Mouse (Mus musculus) forebrain, embryonic 14.5 days (tissue): ENCODE data around the gene Mkln1. TPM values are rescaled to one million over a fixed set of nuclear protein-coding genes. Genes with fewer than 3 reads are reported as not detected.

ENCODE experiments used
- ATAC-seq: fragments of 200-750 bp; cut with Nextera tagmentation; 2 replicates; pipeline ENCODE4 v1.8.0; 2017; ENCODE audit warnings: mild to moderate bottlenecking, moderate library complexity
- DNase-seq: peaks from one replicate; pipeline ENCODE4 v3.0.0-alpha.2; 2015; ENCODE audit warnings: low spot score
- H3K27ac ChIP-seq: fragments of 300-500 bp; sonication (generic); 2 replicates; pipeline ENCODE4 v1.5.1; 2014; ENCODE audit warnings: low read depth, mild to moderate bottlenecking, control low read depth, low read length, moderate library complexity
- H3K27me3 ChIP-seq: fragments of 300-500 bp; sonication (generic); replicated peaks from 2 replicates; pipeline ENCODE4 v1.6.1; 2014; ENCODE audit warnings: low read length, control low read depth, mixed read lengths; ENCODE audit not compliant: control insufficient read depth, insufficient read depth
- H3K36me3 ChIP-seq: fragments of 300-500 bp; sonication (generic); 2 replicates; pipeline ENCODE4 v1.6.1; 2014; ENCODE audit warnings: low read length, control low read depth; ENCODE audit not compliant: control insufficient read depth, insufficient read depth
- H3K4me1 ChIP-seq: fragments of 300-500 bp; sonication (generic); 2 replicates; pipeline ENCODE4 v1.6.1; 2014; ENCODE audit warnings: antibody characterized with exemption, low read length, control low read depth; ENCODE audit not compliant: control insufficient read depth, insufficient read depth
- H3K4me2 ChIP-seq: fragments of 300-500 bp; sonication (generic); 2 replicates; pipeline ENCODE4 v1.6.1; 2014; ENCODE audit warnings: mild to moderate bottlenecking, control low read depth, low read length
- H3K4me3 ChIP-seq: fragments of 300-500 bp; sonication (generic); 2 replicates; pipeline ENCODE4 v1.5.1; 2014; ENCODE audit warnings: low read depth, low read length, control low read depth
- H3K9ac ChIP-seq: fragments of 300-500 bp; sonication (generic); 2 replicates; pipeline ENCODE4 v1.6.1; 2014; ENCODE audit warnings: mild to moderate bottlenecking, low read length, control low read depth, moderate library complexity
- H3K9me3 ChIP-seq: fragments of 300-500 bp; sonication (generic); replicated peaks from 2 replicates; pipeline ENCODE4 v1.6.1; 2016; ENCODE audit warnings: low read length, control low read depth, mixed read lengths; ENCODE audit not compliant: control insufficient read depth
- WGBS: fragments of 180-500 bp; shearing (Covaris S2); extraction: QIAGEN DNeasy Blood & Tissue Kit; methylation state at CpG from one replicate; pipeline ENCODE4 v1.1.7; 2014; 5-methylcytosine and 5-hydroxymethylcytosine counted together
- polyA plus RNA-seq: library from polyadenylated mRNA; unstranded; fragments of >200 nt; fragmentation: Nextera tagmentation; extraction: Ambion mirVana; gene quantifications from 2 replicates; pipeline ENCODE4 v1.2.1, GENCODE M21; 2014

The Mkln1 gene
- polyA plus RNA-seq, 1 experiment from 2014 or later, result 156 TPM

- Histone ChIP-seq H3K36me3 (no peaks in the 10 kb centered on the region), H3K9me3 (no peaks in the 10 kb centered on the region), H3K9ac (no peak overlapping the region), H3K27me3 (no peaks in the 10 kb centered on the region), H3K4me1 (peaks cover 8% of the 10 kb centered on the region), H3K4me2 (no peak overlapping the region), H3K4me3 (no peak overlapping the region), H3K27ac (no peak overlapping the region)
- no peak for ATAC-seq
- WGBS, result 32% methylated on average over 1 of the region's 1 CpGs
- peak; percentile 16 for DNase-seq
These were observed 15.8 kb downstream of the Mkln1 start for GRCm38 (mm10) chr6:31414303-31414702.

DNA sequence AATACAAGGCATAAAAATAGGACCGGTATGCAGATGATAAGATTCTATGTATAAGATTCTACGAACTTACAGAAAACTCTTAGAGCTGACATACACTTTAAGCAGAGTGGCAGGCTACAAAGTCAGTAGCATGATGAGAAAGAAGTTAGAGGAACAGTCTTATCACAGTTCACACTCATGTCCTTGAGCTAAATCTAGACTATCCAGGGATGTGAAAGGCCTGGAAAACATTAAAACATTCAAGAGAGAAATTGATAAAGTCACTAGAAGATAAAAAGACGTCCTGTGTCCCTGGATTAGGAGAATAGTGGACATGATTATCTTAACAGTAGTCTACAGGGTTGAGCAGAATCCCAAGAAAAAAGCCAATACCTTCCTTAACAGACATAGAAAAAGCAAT lies 26.9 kb downstream of the Mkln1 start:
- Histone ChIP-seq H3K27ac (no peak overlapping the region), H3K36me3 (peaks cover 11% of the 10 kb centered on the region), H3K9me3 (no peaks in the 10 kb centered on the region), H3K27me3 (no peaks in the 10 kb centered on the region), H3K9ac (no peak overlapping the region), H3K4me2 (no peak overlapping the region), H3K4me3 (no peak overlapping the region), H3K4me1 (no peaks in the 10 kb centered on the region)
- 90% methylated on average over 3 of the region's 3 CpGs for WGBS
- DNase-seq, result no peak
- ATAC-seq, result no peak

DNA sequence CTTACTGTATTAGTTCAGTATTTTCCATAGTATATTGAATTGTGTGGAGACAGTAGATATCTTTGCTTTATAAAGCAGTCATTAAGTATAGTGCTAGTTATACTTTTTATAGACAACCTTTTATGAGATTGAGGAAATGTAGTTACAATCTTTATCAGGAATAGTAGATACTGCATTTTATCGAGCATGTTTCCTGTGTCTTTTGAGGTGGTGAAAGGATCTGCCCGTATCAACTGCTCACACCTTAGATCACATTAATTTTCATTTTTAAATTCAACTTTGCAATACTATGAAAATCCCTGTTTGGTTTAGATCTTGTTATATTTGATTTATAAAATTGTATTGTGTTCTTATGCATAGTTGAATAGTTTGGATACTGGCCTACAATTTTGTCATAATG lies 38.7 kb downstream of the Mkln1 start:
- 92% methylated on average over 2 of the region's 2 CpGs for WGBS
- Histone ChIP-seq H3K36me3 (peaks cover 16% of the 10 kb centered on the region), H3K4me1 (no peaks in the 10 kb centered on the region), H3K4me3 (no peak overlapping the region), H3K4me2 (no peak overlapping the region), H3K27ac (no peak overlapping the region), H3K9ac (no peak overlapping the region), H3K27me3 (no peaks in the 10 kb centered on the region), H3K9me3 (no peaks in the 10 kb centered on the region)
- DNase-seq (no peak), ATAC-seq (no peak)

GRCm38 (mm10) chr6:31445258-31445657 lies 46.7 kb downstream of the Mkln1 start:
- H3K9me3 ChIP-seq, result no peaks in the 10 kb centered on the region
- H3K27ac ChIP-seq, result no peak overlapping the region
- DNase-seq, result no peak
- H3K4me2 ChIP-seq, result no peak overlapping the region
- 89% methylated on average over 1 of the region's 1 CpGs for WGBS
- H3K4me3 ChIP-seq, result no peak overlapping the region
- no peak for ATAC-seq
- peaks cover 10% of the 10 kb centered on the region for H3K36me3 ChIP-seq
- H3K4me1 ChIP-seq, result no peaks in the 10 kb centered on the region
- H3K27me3 ChIP-seq, result no peaks in the 10 kb centered on the region
- H3K9ac ChIP-seq, result no peak overlapping the region

GRCm38 (mm10) chr6:31453735-31454134 lies 55.2 kb downstream of the Mkln1 start:
- DNase-seq (peak; percentile 78), ATAC-seq (peak; percentile 42; the same call in 1 of the 2 replicates)
- Histone ChIP-seq H3K36me3 (peaks cover 23% of the 10 kb centered on the region), H3K9ac (no peak overlapping the region), H3K4me2 (no peak overlapping the region), H3K4me1 (no peaks in the 10 kb centered on the region), H3K27me3 (no peaks in the 10 kb centered on the region), H3K27ac (no peak overlapping the region), H3K9me3 (no peaks in the 10 kb centered on the region), H3K4me3 (no peak overlapping the region)

DNA sequence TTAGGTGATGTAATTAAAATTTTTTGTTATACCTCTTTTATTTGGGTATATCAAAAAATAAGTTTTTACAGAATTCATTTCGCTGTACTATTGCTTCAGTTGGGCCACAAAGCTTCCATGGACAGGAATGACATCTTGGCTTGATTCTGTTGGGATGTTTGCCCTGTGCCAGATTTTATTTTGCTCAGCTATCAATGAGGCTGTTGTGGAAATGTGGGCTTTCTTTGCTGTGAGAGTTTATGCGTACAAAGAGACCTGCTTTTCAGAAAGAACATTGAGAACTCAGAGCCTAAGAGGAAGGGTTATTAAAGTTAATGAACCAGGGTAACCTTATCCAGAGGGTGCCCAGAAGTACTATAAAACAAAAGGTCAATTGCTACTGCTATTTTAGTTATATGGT lies 56.8 kb downstream of the Mkln1 start:
- Histone ChIP-seq H3K27me3 (no peaks in the 10 kb centered on the region), H3K4me3 (no peak overlapping the region), H3K4me2 (no peak overlapping the region), H3K4me1 (no peaks in the 10 kb centered on the region), H3K36me3 (peaks cover 23% of the 10 kb centered on the region), H3K9me3 (no peaks in the 10 kb centered on the region), H3K27ac (no peak overlapping the region), H3K9ac (no peak overlapping the region)
- ATAC-seq (no peak), DNase-seq (no peak)
- 56% methylated on average over 2 of the region's 2 CpGs for WGBS

- Histone ChIP-seq H3K36me3 (peaks cover 25% of the 10 kb centered on the region), H3K9me3 (no peaks in the 10 kb centered on the region), H3K4me3 (no peak overlapping the region), H3K27ac (no peak overlapping the region), H3K4me2 (no peak overlapping the region), H3K27me3 (no peaks in the 10 kb centered on the region), H3K4me1 (no peaks in the 10 kb centered on the region), H3K9ac (no peak overlapping the region)
- DNase-seq, result no peak
- 90% methylated on average over 1 of the region's 1 CpGs for WGBS
- ATAC-seq, result no peak
These were observed 58.5 kb downstream of the Mkln1 start for GRCm38 (mm10) chr6:31456988-31457387.

DNA sequence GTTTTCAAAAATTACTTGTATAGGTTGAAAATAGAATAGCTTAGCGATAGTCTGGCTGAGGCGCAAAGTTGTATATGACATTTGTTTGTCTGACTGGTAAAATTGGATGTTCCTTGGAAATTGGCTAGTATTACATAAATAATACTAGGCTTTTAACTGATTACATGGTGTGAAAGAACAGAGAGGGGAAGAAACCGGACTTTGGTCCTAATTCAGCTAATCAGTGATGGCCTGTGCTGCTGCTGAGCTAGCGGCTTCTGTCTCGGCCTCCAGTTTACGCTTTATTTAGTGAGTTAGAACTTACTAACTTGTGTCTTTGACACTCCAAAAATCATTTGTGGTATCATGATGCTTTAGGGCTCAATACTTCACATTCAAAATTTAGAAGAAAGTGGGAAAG lies 70.9 kb downstream of the Mkln1 start:
- Histone ChIP-seq H3K4me3 (no peak overlapping the region), H3K9ac (no peak overlapping the region), H3K9me3 (no peaks in the 10 kb centered on the region), H3K27ac (no peak overlapping the region), H3K27me3 (no peaks in the 10 kb centered on the region), H3K4me2 (no peak overlapping the region), H3K36me3 (peaks cover 13% of the 10 kb centered on the region), H3K4me1 (no peaks in the 10 kb centered on the region)
- 93% methylated on average over 6 of the region's 6 CpGs for WGBS
- no peak for ATAC-seq
- no peak for DNase-seq

GRCm38 (mm10) chr6:31478221-31478620 lies 79.7 kb downstream of the Mkln1 start:
- Histone ChIP-seq H3K27me3 (no peaks in the 10 kb centered on the region), H3K9ac (no peak overlapping the region), H3K9me3 (no peaks in the 10 kb centered on the region), H3K36me3 (peaks cover 28% of the 10 kb centered on the region), H3K4me2 (no peak overlapping the region), H3K4me1 (no peaks in the 10 kb centered on the region), H3K4me3 (no peak overlapping the region), H3K27ac (no peak overlapping the region)
- DNase-seq (no peak), ATAC-seq (no peak)
- WGBS, result 75% methylated on average over 4 of the region's 4 CpGs
